Mouse (Mus musculus): ENCODE results near the gene Onecut3.

The Onecut3 gene

DNA sequence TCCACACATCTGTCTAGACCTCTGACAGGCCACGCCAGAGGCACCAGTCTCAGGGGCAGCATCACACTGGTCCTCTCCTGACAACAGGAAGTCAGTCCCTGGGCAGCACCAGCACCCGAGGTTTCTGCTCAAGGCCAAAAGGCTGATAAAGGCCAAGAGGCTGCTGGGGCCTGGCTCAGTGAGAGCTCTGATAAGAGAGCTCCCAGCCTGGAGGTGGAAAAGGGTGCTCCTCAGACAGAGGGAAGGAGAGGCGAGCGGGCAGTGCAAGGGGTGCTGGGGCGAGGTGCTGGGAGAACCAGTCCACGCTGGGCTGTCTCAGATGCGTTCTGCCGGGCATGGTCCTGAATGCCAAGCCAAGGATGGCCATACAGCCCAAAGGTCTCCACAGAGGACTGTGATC, 58.9 kb downstream of the Onecut3 start:
- no peak for DNase-seq (ENCODE audit: low spot score in 2 of 2)

DNA sequence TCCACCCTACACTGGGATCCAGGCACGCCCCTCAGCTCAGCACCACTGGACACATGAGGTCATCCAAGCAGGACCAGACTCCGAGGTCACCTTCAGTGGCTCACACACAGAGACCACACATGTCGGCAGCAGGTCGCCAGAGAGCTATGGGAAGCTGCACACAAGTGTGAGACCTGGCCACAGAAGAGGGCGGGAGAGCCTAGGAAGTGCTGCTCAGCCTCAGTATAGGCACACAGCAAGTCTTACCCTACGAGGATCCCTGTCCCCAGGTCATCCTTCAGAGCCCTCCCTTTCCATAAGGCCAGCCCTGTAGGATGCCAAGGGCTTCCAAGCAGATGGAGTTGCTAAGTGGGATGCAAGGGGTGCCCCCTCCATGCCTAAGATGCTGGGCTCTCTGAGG, 59.4 kb downstream of the Onecut3 start:
- DNase-seq (ENCODE audit: low spot score in 2 of 2) = no peak

DNA sequence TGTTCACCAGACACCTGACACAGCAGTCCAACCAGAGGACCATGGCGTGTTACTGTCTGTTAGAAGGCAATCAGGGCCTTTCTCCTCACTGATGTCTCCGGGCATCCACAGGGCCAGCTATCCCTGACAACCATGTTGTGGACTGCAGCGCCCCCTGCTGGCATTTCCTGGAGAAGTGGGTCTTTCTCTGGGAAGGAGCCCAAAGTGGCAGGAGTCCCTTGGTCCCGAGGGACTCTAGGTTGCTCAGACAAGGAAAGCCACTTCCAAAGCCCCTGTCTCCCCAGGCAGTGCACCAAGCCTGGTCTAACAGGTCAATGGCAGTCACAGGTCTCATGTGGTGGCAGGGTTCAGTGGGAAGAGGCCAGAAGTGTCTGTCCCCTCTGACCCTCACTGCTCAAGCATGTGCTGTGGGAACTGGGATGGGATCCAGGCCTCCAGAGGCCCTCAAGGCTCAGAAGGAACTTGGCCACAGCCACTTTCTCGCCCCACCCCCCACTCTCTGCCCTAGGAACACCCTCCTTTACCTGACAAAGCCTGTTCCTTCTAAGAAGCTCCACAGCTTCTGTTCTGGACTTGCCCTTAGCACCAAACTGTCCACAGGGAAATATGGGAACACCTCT, 62.8 kb downstream of the Onecut3 start:
- peak; percentile 70 to 73 for DNase-seq (ENCODE audit: low spot score in 2 of 2)

DNA sequence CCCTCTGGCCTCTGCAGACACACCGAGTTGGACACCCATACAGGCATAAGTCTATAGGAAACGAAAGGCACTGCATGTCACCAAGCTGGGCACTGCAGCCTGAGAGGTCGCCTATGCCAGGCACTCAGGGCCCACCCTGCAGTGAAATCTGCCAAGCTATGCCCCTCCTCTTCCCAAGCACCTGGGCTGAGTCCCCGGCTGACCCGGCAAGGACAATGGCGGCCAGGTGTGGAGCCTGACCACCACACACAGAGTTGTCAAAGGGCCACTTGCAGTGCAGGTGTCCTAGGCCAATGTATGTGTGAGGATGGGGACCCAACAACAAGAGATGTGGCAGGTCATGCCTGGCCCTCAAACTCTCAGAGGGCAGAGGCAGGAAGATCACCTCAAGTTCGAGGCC, 64.8 kb downstream of the Onecut3 start:
- no peak for DNase-seq (ENCODE audit: low spot score in 2 of 2)

DNA sequence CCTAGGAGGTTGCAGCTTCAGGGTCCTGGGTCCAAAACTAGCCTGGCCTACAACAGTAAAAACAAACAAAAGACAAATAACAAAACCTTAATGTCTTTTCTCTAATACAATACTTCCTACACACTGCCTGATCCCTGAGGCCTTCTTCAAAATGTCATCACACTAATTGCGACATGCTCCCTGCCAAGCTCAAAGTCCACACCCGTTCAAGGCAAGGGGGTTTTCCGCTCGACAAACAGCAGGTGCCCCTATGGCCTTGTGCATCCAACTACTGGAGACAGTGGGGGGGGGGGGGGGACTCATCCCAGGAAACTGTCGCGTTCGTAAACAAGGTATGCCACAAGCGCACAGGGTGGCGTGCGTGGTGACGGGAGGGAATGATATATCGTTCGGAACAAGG, 66.0 kb downstream of the Onecut3 start:
- DNase-seq (ENCODE audit: low spot score in 2 of 2) = no peak

DNA sequence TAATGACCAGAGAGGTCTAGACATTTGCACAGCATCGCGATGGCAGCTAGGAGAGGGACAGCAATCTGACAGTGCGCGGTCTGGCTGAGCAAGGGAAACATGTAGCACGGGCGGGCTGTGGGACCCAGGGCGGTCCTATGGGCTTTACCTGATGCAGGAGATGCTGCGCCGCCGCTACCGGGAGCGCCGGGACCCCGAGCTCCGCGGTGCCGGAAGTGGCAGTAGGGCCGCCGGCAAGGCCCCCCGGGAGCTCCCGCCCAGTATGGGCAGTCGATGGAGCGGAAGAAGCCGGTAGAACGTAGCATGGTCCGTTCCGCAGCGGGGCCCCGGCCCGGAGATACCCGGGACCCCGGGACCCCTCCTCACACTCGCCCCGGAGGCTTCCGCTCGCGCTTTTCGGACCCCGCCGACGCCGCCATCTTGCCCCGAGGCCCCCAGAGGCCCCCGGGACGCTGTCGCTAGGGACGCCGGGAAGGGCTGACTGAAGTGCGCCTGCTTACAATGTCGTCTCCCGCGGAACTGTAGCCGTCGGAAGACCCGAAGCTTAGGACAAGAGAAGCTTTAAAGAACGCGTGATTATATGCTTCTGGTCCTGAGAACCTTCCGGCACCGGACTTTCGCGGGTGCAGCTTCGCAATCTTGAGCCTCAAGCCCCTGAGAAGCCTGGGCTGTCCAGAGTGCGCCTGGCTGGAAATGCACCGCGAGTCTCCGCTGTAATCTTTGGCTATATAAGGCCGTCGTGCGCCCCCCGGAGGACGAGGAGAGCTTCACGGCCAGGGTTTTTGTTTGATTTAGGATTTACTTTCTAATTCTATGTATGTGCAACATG, 66.7 kb downstream of the Onecut3 start, which contains the start of gene Rexo1:
Rexo1 (minus strand) TSS at position 445 of the 829 bp plus-strand sequence.
- peak; percentile 95 to 97 for DNase-seq (ENCODE audit: low spot score in 2 of 2)

DNA sequence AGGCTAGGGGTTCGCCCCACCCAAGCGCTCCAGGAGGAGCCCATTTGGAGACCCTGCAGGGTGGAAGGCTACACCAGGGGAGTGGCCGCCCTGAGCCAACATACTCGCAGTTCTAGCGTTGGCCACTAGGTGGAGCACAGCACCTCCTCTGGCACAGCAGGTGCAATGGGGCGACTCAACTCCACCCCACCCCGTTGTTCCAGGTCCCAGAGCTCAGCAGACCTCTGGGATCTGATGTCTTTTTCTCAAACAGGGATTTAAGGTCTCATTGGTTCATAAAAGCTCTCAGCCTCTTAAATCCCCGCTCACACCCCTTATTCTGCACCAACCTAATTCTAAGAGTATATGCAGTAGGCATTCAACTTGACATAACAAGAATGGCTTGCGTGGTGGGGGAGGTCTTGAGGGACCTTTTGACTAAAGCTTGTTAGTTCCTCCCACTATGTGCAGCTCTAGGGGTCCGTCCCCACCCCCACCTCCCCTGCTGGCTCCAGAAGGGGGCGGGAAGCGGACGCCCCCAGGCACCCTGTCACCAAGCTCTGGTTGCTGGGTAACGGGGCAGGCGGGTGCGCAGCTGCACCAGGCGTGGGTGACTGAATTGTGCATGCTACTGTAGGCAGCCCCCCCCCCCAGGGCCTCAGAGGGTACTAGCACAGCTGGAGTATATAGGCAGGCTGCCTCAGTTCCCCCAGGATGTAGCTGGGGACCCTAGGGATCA, 71.9 kb downstream of the Onecut3 start:
- peak; percentile 90 to 91 for DNase-seq (ENCODE audit: low spot score in 2 of 2)

Measured in frontal cortex, postnatal 36 days (tissue).